Mouse (Mus musculus) erythroblast, embryonic 14.5 days (primary cell): ENCODE data around the gene Spink4.

Experiments used
- GATA1 ChIP-seq: IDR thresholded peaks from 2 replicates; pipeline ENCODE4 v1.6.1; 2012; ENCODE audit warnings: low read length, inconsistent platforms, mixed read lengths
- TAL1 ChIP-seq: IDR thresholded peaks from 3 replicates; pipeline ENCODE4 v1.6.1; 2012; ENCODE audit warnings: low read length, inconsistent platforms, mixed read lengths

GRCm38 (mm10) chr4:40876814-40877371 lies 43.0 kb upstream of the Spink4 start:
- no peak for TF ChIP-seq TAL1
- no peak for TF ChIP-seq GATA1
